Mouse (Mus musculus) adrenal gland, adult (tissue): ENCODE measurements around the gene Dctn3.
"Not testable (repeated sequence)": the region's sequence is repeated elsewhere in the genome, so short reads cannot be mapped to it uniquely, and the experiment has no call there.

Source experiments
- DNase-seq, 2 experiments: peaks; one replicate each; pipeline ENCODE4 v3.0.0; 2022 to 2023; ENCODE audit warnings: low spot score in 1 of 2; ENCODE audit not compliant: inconsistent age in 2 of 2

Dctn3 gene

GRCm38 (mm10) chr4:41722918-41723351 lies at the start of gene Dctn3:
TSS of gene Dctn3 (minus strand) at chr4:41723170.
- DNase-seq, result peak; percentile 91 to 96

GRCm38 (mm10) chr4:41767301-41767700 lies 44.3 kb upstream of the Dctn3 start:
- not testable (repeated sequence) for DNase-seq

- DNase-seq, result not testable (repeated sequence)
These were observed 40.2 kb upstream of the Dctn3 start for GRCm38 (mm10) chr4:41763176-41763575.

- peak; percentile 49 to 64 for DNase-seq
These were observed 39.7 kb upstream of the Dctn3 start for GRCm38 (mm10) chr4:41762688-41763114.

- DNase-seq, result peak in 1 of 2 experiments; percentile 48
These were observed 39.2 kb upstream of the Dctn3 start for GRCm38 (mm10) chr4:41762099-41762687.

GRCm38 (mm10) chr4:41761680-41762079 lies 38.7 kb upstream of the Dctn3 start:
- DNase-seq, result no peak

GRCm38 (mm10) chr4:41760911-41761310 lies 37.9 kb upstream of the Dctn3 start:
- DNase-seq, result no peak

- DNase-seq, result peak; percentile 95 to 97
These were observed 37.3 kb upstream of the Dctn3 start for GRCm38 (mm10) chr4:41760288-41760721.

- peak; percentile 36 to 71 for DNase-seq
These were observed 36.8 kb upstream of the Dctn3 start for GRCm38 (mm10) chr4:41759656-41760287.

- peak in 1 of 2 experiments; percentile 55 for DNase-seq
These were observed 36.2 kb upstream of the Dctn3 start for GRCm38 (mm10) chr4:41759206-41759605.

GRCm38 (mm10) chr4:41758701-41759100 lies 35.7 kb upstream of the Dctn3 start:
- no peak for DNase-seq

GRCm38 (mm10) chr4:41758021-41758420 lies 35.1 kb upstream of the Dctn3 start:
- DNase-seq, result peak; percentile 37 to 63

GRCm38 (mm10) chr4:41757321-41757720 lies 34.4 kb upstream of the Dctn3 start:
- DNase-seq, result no peak

- DNase-seq, result peak in 1 of 2 experiments; percentile 35
These were observed 33.5 kb upstream of the Dctn3 start for GRCm38 (mm10) chr4:41756440-41756839.

GRCm38 (mm10) chr4:41755338-41756305 lies 32.7 kb upstream of the Dctn3 start, which contains the start of gene Sigmar1:
TSS of gene Sigmar1 (minus strand) at chr4:41756157.
- peak; percentile 93 to 98 for DNase-seq

- no peak for DNase-seq
These were observed 31.9 kb upstream of the Dctn3 start, which contains the start of gene Galt for GRCm38 (mm10) chr4:41754797-41755337. TSS of gene Galt (plus strand) at chr4:41755228.

GRCm38 (mm10) chr4:41745021-41745420 lies 22.1 kb upstream of the Dctn3 start:
- DNase-seq, result no peak

- no peak for DNase-seq
These were observed 21.2 kb upstream of the Dctn3 start for GRCm38 (mm10) chr4:41744131-41744530.

GRCm38 (mm10) chr4:41741158-41741560 lies 18.2 kb upstream of the Dctn3 start:
- DNase-seq, result peak; percentile 96 to 98

- no peak for DNase-seq
These were observed 17.6 kb upstream of the Dctn3 start for GRCm38 (mm10) chr4:41740380-41741157.
